Mouse (Mus musculus): ENCODE data around the gene Heatr5a. TPM values are rescaled to one million over a fixed set of nuclear protein-coding genes. Genes with fewer than 3 reads are reported as not detected.

Gene Heatr5a
- total RNA-seq, 2 experiments from 2014 or later = 16.7 to 29.0 TPM

DNA sequence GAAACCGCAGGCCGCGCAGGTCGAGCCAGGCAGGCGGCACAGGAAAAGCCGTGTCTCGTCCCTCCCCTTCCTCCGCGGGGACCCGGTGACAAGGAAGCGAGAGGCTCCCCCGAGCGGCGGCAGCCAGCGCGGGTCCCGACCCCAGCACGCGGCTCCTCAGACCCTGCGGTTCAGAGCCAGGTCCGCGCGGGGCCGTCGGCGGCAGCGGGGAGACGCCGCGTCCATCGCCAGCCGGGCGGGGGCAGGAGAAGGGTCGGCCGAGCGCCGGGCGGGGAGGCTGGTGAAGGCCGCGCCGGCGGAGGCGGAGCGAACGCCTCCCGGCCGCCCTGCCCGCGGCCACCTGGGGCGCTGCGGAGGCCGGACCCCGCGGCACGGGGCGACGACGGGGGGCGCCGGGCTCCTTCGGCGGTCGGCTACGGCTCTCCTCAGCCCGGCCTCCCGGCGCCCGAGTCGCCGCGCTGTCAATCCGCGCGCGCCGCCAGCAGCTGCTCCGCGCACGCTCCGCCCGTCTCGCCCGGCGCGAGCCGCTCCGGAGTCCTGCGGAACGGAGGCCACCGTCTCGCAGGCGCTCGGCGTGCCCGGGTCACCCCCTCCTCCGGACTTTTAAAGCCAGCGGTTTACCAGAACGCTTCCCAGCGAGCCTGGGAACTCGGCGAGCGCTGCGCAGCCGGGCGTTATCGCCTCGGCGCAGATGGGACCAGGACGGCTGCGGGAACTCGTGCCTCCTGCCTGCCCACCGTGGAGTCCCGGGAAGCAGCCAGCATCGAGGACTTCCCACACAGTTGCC, 141.6 kb downstream of the Heatr5a start, which contains the start of gene Hectd1:
Hectd1 (minus strand) TSS at position 247 of the 787 bp plus-strand sequence.
- intact Hi-C loops (cut with DNase I) = loop anchor here (1.0 to 10.0 kb wide), 4 partner anchors 14 to 135 kb away; no protein-coding TSS in a partner anchor
- DNase-seq = peak; percentile 93

GRCm38 (mm10) chr12:51828716-51829289, 142.3 kb downstream of the Heatr5a start:
- intact Hi-C loops (cut with DNase I) = loop anchor here (1.0 to 10.0 kb wide), 3 partner anchors 37 to 136 kb away; no protein-coding TSS in a partner anchor
- no peak for TF ChIP-seq CTCF (IDR thresholded peaks at IDR 0.05)
- Histone ChIP-seq H3K27ac (peak overlapping the region; percentile 99), H3K4me3 (peak overlapping the region; percentile 92)
- DNase-seq = peak; percentile 71

More for the DNA sequence above, 141.6 kb downstream of the Heatr5a start, which contains the start of gene Hectd1:
- Histone ChIP-seq H3K27ac (peak within 1 kb of the TSS; percentile 99), H3K4me3 (peak within 1 kb of the TSS; percentile 92)
- peak; percentile 64 for TF ChIP-seq CTCF (IDR thresholded peaks at IDR 0.05)

GRCm38 (mm10) chr12:51827958-51828650, 143.0 kb downstream of the Heatr5a start:
- no peak for DNase-seq
- Histone ChIP-seq H3K27ac (peak overlapping the region; percentile 99), H3K4me3 (peak overlapping the region; percentile 92)
- intact Hi-C loops (cut with DNase I) = loop anchor here (5.0 to 10.0 kb wide), 2 partner anchors 54 to 137 kb away; no protein-coding TSS in a partner anchor
- TF ChIP-seq CTCF (IDR thresholded peaks at IDR 0.05) = no peak

Other genes with a start within 250 kb of the Heatr5a start
- 100 to 1,000 TPM in 1 of 2 experiments, 10 to 100 TPM in 1; 98.6 to 100 TPM for gene Hectd1, start 141.8 kb downstream of the Heatr5a start, total RNA-seq (2021)
- gene Dtd2, start 35.2 kb upstream of the Heatr5a start, total RNA-seq (2021) = 1 to 10 TPM; 4.2 to 4.9 TPM
- gene Gpr33, start 56.7 kb upstream of the Heatr5a start, total RNA-seq (2021) = not detected
- 1 to 10 TPM; 4.9 to 5.6 TPM for gene Nubpl, start 126.4 kb upstream of the Heatr5a start, total RNA-seq (2021)